Mouse (Mus musculus) neutrophil, adult 5-6 weeks (primary cell): Measurements from ENCODE around the gene Aldh1b1. TPM values are rescaled to one million over a fixed set of nuclear protein-coding genes. Genes with fewer than 3 reads are reported as not detected.

ENCODE experiments used
- ATAC-seq: fragments of 151-379, 151-347 bp; 2 replicates; pipeline ENCODE4 v1.8.0; 2017; ENCODE audit warnings: mild to moderate bottlenecking, moderate TSS enrichment; ENCODE audit not compliant: insufficient number of reproducible peaks, poor library complexity, low FRiP score, severe bottlenecking; ENCODE audit errors: extremely low read depth
- total RNA-seq: library from RNA; stranded (forward); fragments of 200-1000 nt; gene quantifications from 2 replicates; pipeline ENCODE4 v1.2.3, GENCODE M21; 2017

Gene Aldh1b1
- 5.0 TPM in 2 replicates for total RNA-seq

GRCm38 (mm10) chr4:45798964-45799363 lies at the start of gene Aldh1b1:
Aldh1b1 (plus strand) TSS chr4:45799022.
- peak; percentile 75 for ATAC-seq

- ATAC-seq, result no peak
These were observed 49.4 kb upstream of the Aldh1b1 start for GRCm38 (mm10) chr4:45749449-45749848.

- ATAC-seq, result no peak
These were observed 48.3 kb upstream of the Aldh1b1 start for GRCm38 (mm10) chr4:45750477-45750876.

GRCm38 (mm10) chr4:45753211-45753809 lies 45.5 kb upstream of the Aldh1b1 start:
- no peak for ATAC-seq

- no peak for ATAC-seq
These were observed 44.7 kb upstream of the Aldh1b1 start for GRCm38 (mm10) chr4:45754171-45754570.

GRCm38 (mm10) chr4:45755097-45755496 lies 43.7 kb upstream of the Aldh1b1 start:
- ATAC-seq, result no peak

GRCm38 (mm10) chr4:45755881-45756280 lies 42.9 kb upstream of the Aldh1b1 start:
- ATAC-seq, result no peak

GRCm38 (mm10) chr4:45757941-45758340 lies 40.9 kb upstream of the Aldh1b1 start:
- ATAC-seq, result no peak

GRCm38 (mm10) chr4:45759411-45759810 lies 39.4 kb upstream of the Aldh1b1 start:
- no peak for ATAC-seq

GRCm38 (mm10) chr4:45762600-45762999 lies 36.2 kb upstream of the Aldh1b1 start:
- no peak for ATAC-seq

- no peak for ATAC-seq
These were observed 35.3 kb upstream of the Aldh1b1 start for GRCm38 (mm10) chr4:45763288-45764140.

GRCm38 (mm10) chr4:45764141-45764494 lies 34.7 kb upstream of the Aldh1b1 start:
- ATAC-seq, result no peak

GRCm38 (mm10) chr4:45765121-45765564 lies 33.7 kb upstream of the Aldh1b1 start:
- ATAC-seq, result no peak

- no peak for ATAC-seq
These were observed 33.1 kb upstream of the Aldh1b1 start for GRCm38 (mm10) chr4:45765565-45766201.

GRCm38 (mm10) chr4:45766774-45767173 lies 32.0 kb upstream of the Aldh1b1 start:
- no peak for ATAC-seq

- no peak for ATAC-seq
These were observed 30.8 kb upstream of the Aldh1b1 start for GRCm38 (mm10) chr4:45767891-45768558.

- no peak for ATAC-seq
These were observed 29.7 kb upstream of the Aldh1b1 start for GRCm38 (mm10) chr4:45769141-45769540.

GRCm38 (mm10) chr4:45769791-45770637 lies 28.8 kb upstream of the Aldh1b1 start:
- no peak for ATAC-seq

- no peak for ATAC-seq
These were observed 28.2 kb upstream of the Aldh1b1 start for GRCm38 (mm10) chr4:45770638-45771033.
